Mouse (Mus musculus): ENCODE data around the gene Mob1a. TPM values are rescaled to one million over a fixed set of nuclear protein-coding genes. Genes with fewer than 3 reads are reported as not detected.

The Mob1a gene
- total and polyA plus RNA-seq, 3 experiments: 57.0 to 120 (median 74.7) TPM

GRCm38 (mm10) chr6:83371350-83371749, 45.5 kb downstream of the Mob1a start:
- H3K9ac ChIP-seq (ENCODE audit: control insufficient read depth, low read depth, low read length, poor library complexity, severe bottlenecking): no peak overlapping the region
- no peaks in the 10 kb centered on the region for H3K9me3 ChIP-seq (replicated peaks; ENCODE audit: insufficient read depth, low read length)
- H3K27me3 ChIP-seq (ENCODE audit: control insufficient read depth in 1 of 2, insufficient read depth in 2 of 2, low read length in 2 of 2): no peaks in the 10 kb centered on the region
- no peak overlapping the region for H3K4me3 ChIP-seq (ENCODE audit: control insufficient read depth in 1 of 2, insufficient read depth in 1 of 2, low read depth in 2 of 2, low read length in 2 of 2)
- DNase-seq (ENCODE audit: low read depth, low spot score): no peak
- no peaks in the 10 kb centered on the region for H3K4me1 ChIP-seq (ENCODE audit: control insufficient read depth in 1 of 2, insufficient read depth in 2 of 2, low read length in 2 of 2)
- H3K79me2 ChIP-seq (ENCODE audit: control insufficient read depth, insufficient read depth, low read length, poor library complexity): no peaks in the 10 kb centered on the region
- H3K36me3 ChIP-seq (ENCODE audit: control insufficient read depth in 1 of 2, insufficient read depth in 2 of 2, low read length in 2 of 2): peaks cover 0 to 8% of the 10 kb centered on the region in 2 experiments; a peak in 2 of 4 replicates
- TF ChIP-seq BHLHE40 (IDR thresholded peaks at IDR 0.05; ENCODE audit: borderline replicate concordance, low read depth, low read length) (no peak), MAFK (IDR thresholded peaks at IDR 0.05; ENCODE audit: borderline replicate concordance, low read depth, low read length) (no peak), POLR2AphosphoS2 (IDR thresholded peaks at IDR 0.05; ENCODE audit: low read length) (no peak), MYC (IDR thresholded peaks at IDR 0.05; ENCODE audit: low read depth, low read length) (no peak), EP300 (IDR thresholded peaks at IDR 0.05; ENCODE audit: low read depth in 1 of 2, low read length in 2 of 2) (no peak), ETS1 (IDR thresholded peaks at IDR 0.05; ENCODE audit: low read depth, low read length) (no peak), MAX (IDR thresholded peaks at IDR 0.05; ENCODE audit: low read length) (no peak), HCFC1 (IDR thresholded peaks at IDR 0.05; ENCODE audit: low read depth, low read length) (no peak), USF1 (IDR thresholded peaks at IDR 0.05; ENCODE audit: low read depth, low read length) (no peak), KAT2A (conservative IDR thresholded peaks at IDR 0.05; ENCODE audit: low read depth, low read length) (no peak), POLR2A (IDR thresholded peaks at IDR 0.05; ENCODE audit: control insufficient read depth in 1 of 2, insufficient read depth in 1 of 2, low read depth in 1 of 2, low read length in 2 of 2, poor library complexity in 1 of 2) (no peak), TAL1 (IDR thresholded peaks at IDR 0.05; ENCODE audit: low read length) (no peak), ZNF384 (IDR thresholded peaks at IDR 0.05; ENCODE audit: low read depth, low read length) (no peak)
- H3K27ac ChIP-seq (ENCODE audit: control insufficient read depth, low read depth, low read length): no peak overlapping the region

DNA sequence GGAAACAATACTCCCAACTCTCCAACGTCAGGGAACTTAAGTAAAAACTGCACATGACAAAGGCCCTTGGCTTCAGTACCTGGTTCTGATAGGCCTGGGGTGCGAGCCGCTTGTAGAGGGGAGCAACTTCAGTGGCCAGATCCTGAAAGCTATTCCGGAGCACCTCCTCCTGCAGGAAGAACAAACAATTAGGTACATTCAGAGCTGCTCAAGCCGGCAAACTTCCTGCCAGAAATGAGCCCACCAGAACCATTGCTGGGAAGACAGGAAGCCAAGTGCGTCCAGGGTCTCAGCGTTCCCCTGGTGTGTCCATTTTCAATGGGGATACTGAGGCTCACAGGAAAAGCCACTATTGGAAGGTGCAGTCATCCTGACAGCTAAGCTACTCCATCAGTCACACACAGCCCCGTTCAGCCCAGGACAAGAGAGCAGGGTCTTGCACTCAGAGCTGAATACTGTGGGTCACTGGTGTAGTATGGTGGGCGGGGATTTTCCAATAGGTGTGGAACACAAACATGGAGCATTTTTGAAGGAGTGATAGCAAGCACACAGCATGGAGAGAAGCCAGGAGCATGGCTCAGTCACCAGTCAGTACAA, 48.0 kb downstream of the Mob1a start:
- Histone ChIP-seq H3K9me3 (replicated peaks; ENCODE audit: insufficient read depth, low read length) (no peaks in the 10 kb centered on the region), H3K9ac (ENCODE audit: control insufficient read depth, low read depth, low read length, poor library complexity, severe bottlenecking) (no peak overlapping the region), H3K27me3 (ENCODE audit: control insufficient read depth in 1 of 2, insufficient read depth in 2 of 2, low read length in 2 of 2) (no peaks in the 10 kb centered on the region), H3K27ac (ENCODE audit: control insufficient read depth, low read depth, low read length) (no peak overlapping the region), H3K36me3 (ENCODE audit: control insufficient read depth in 1 of 2, insufficient read depth in 2 of 2, low read length in 2 of 2) (peaks cover 0 to 16% of the 10 kb centered on the region in 2 experiments; a peak in 2 of 4 replicates), H3K79me2 (ENCODE audit: control insufficient read depth, insufficient read depth, low read length, poor library complexity) (no peaks in the 10 kb centered on the region), H3K4me1 (ENCODE audit: control insufficient read depth in 1 of 2, insufficient read depth in 2 of 2, low read length in 2 of 2) (no peaks in the 10 kb centered on the region), H3K4me3 (ENCODE audit: control insufficient read depth in 1 of 2, insufficient read depth in 1 of 2, low read depth in 2 of 2, low read length in 2 of 2) (no peak overlapping the region)
- TF ChIP-seq NELFE (IDR thresholded peaks at IDR 0.05; ENCODE audit: low read depth, low read length) (no peak), MEF2A (IDR thresholded peaks at IDR 0.05; ENCODE audit: extremely low read depth, insufficient replicate concordance, low read depth, low read length, poor library complexity, severe bottlenecking) (no peak), MYC (IDR thresholded peaks at IDR 0.05; ENCODE audit: low read depth, low read length) (no peak), ZC3H11A (IDR thresholded peaks at IDR 0.05; ENCODE audit: low read depth, low read length) (no peak), MYB (IDR thresholded peaks at IDR 0.05; ENCODE audit: low read depth, low read length) (no peak), TAL1 (IDR thresholded peaks at IDR 0.05; ENCODE audit: low read length) (no peak), CHD1 (IDR thresholded peaks at IDR 0.05; ENCODE audit: low read depth, low read length) (no peak), NRF1 (IDR thresholded peaks at IDR 0.05; ENCODE audit: insufficient read depth, low read depth, low read length, poor library complexity, severe bottlenecking) (no peak), SIN3A (IDR thresholded peaks at IDR 0.05; ENCODE audit: low read length) (no peak), ZKSCAN1 (IDR thresholded peaks at IDR 0.05; ENCODE audit: low read depth, low read length) (no peak), ZNF384 (IDR thresholded peaks at IDR 0.05; ENCODE audit: low read depth, low read length) (no peak), SMC3 (IDR thresholded peaks at IDR 0.05; ENCODE audit: low read depth, low read length) (no peak), HCFC1 (IDR thresholded peaks at IDR 0.05; ENCODE audit: low read depth, low read length) (no peak), TCF12 (IDR thresholded peaks at IDR 0.05; ENCODE audit: low read depth, low read length) (no peak), TBP (IDR thresholded peaks at IDR 0.05; ENCODE audit: low read depth, low read length) (no peak), ELF1 (IDR thresholded peaks at IDR 0.05; ENCODE audit: low read depth, low read length) (no peak), UBTF (IDR thresholded peaks at IDR 0.05; ENCODE audit: borderline replicate concordance, insufficient read depth, low read depth, low read length) (no peak), CTCF (IDR thresholded peaks at IDR 0.05 in 2 of 3, conservative IDR thresholded peaks at IDR 0.05 in 1 of 3; ENCODE audit: control insufficient read depth in 1 of 3, insufficient read depth in 1 of 3, low read depth in 2 of 3, low read length in 3 of 3, poor library complexity in 1 of 3, severe bottlenecking in 1 of 3) (no peak)
- DNase-seq (ENCODE audit: low read depth, low spot score): no peak

Data from MEL (cell line).